Mouse (Mus musculus): ENCODE measurements around the gene Frmd6. TPM values are rescaled to one million over a fixed set of nuclear protein-coding genes. Genes with fewer than 3 reads are reported as not detected.

Gene Frmd6
- total and polyA plus RNA-seq, 3 experiments, result 2.5 to 4.5 (median 3.5) TPM

DNA sequence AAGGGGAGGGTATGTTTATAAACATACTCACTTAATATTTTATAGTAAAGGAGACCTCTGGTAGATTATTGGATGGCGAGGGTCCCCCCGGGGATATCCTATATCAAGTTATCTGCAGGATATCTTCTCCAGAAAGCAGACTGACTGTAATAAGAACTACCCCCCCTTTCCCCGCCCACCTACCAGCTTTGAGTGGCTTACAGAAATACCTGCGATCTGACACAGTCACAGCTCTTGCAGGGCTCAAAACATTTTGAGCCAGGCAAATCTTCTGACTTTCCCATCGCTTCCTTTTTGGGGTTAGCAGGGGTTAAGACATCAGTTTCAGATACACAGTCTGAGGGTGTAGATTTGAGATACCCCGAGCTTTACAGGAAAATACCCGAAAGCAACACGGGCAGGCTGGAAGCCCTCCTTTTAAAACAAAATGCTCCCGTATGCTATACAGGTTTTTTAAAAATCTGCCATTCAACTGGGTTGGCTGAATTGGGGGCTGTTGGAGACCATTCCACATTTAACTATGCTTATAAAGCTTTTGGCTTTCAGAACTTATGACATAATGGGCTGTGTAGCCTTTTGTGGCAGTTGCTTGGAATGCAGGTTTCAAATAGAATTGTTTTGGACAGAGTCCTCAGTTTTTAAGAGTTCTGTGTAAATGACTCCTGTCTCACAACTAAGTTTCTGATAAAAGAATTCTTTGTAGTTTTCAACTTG lies 2.0 kb downstream of the Frmd6 start:
- DNase-seq (ENCODE audit: extremely low read depth), result no peak
- Histone ChIP-seq H3K9ac (ENCODE audit: insufficient read depth, low read depth) (no peak overlapping the region), H3K4me1 (ENCODE audit: control insufficient read depth in 1 of 2, insufficient read depth in 2 of 2) (peaks cover 10 to 50% of the 10 kb centered on the region in 2 experiments), H3K79me2 (replicated peaks; ENCODE audit: control insufficient read depth, extremely low read depth, insufficient read depth, poor library complexity, severe bottlenecking) (no peaks in the 10 kb centered on the region), H3K9me3 (replicated peaks; ENCODE audit: low read length) (no peaks in the 10 kb centered on the region), H3K4me2 (ENCODE audit: insufficient read depth, low read depth, poor library complexity, severe bottlenecking) (no peak overlapping the region), H3K27ac (ENCODE audit: insufficient read depth, low read depth) (no peak overlapping the region), H3K4me3 (replicated peaks in 1 of 3; ENCODE audit: low read depth in 2 of 3, low read length in 2 of 3, poor library complexity in 1 of 3) (no peak overlapping the region), H3K27me3 (replicated peaks) (peaks cover 4% of the 10 kb centered on the region), H3K36me3 (replicated peaks in 1 of 2; ENCODE audit: control insufficient read depth in 1 of 2, insufficient read depth in 1 of 2, low read length in 1 of 2) (no peaks in the 10 kb centered on the region)
- TF ChIP-seq RAD21 (IDR thresholded peaks at IDR 0.05; ENCODE audit: low read depth, low read length) (no peak), JUN (IDR thresholded peaks at IDR 0.05; ENCODE audit: insufficient read depth, low read depth, low read length) (no peak), MAFK (IDR thresholded peaks at IDR 0.05; ENCODE audit: insufficient replicate concordance, low read length) (no peak), ZNF384 (IDR thresholded peaks at IDR 0.05; ENCODE audit: low read depth, low read length) (no peak), KAT2A (IDR thresholded peaks at IDR 0.05; ENCODE audit: insufficient replicate concordance, low read length) (no peak), ETS1 (conservative IDR thresholded peaks at IDR 0.05; ENCODE audit: low read depth, low read length) (no peak), JUND (conservative IDR thresholded peaks at IDR 0.05; ENCODE audit: low read depth, low read length) (no peak)
- in situ Hi-C loops (cut with MboI; ENCODE audit: low pct_ligation_motif_present, low pct_unique_long_range_greater_than_20kb, low sequenced_read_pairs), result no loop called here
- dilution Hi-C loops (cut with MboI; ENCODE audit: extremely low pct_ligation_motif_present, extremely low pct_unique_long_range_greater_than_20kb, low sequenced_read_pairs), result no loop called here

DNA sequence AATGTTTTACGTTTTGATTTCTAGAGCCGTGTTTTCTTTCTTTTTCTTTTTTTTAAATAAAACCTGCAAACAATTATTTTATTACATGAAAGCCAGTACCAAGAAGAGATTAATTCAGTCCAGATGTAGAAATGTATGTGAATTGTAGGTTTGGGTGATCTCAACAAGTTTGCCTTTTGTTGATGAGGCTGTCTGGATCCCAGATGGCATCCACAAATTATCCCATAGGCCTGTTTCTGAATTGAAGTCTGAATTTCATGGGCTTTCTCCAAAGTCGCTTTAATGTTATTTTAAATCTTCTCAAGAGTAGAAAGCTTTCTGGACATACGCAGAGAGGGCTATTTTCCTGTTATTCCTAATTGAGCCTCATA lies 2.6 kb downstream of the Frmd6 start:
- H3K27me3 ChIP-seq (replicated peaks), result peaks cover 4% of the 10 kb centered on the region
- dilution Hi-C loops (cut with MboI; ENCODE audit: extremely low pct_ligation_motif_present, extremely low pct_unique_long_range_greater_than_20kb, low sequenced_read_pairs), result no loop called here
- no peak overlapping the region for H3K4me3 ChIP-seq (replicated peaks in 1 of 3; ENCODE audit: low read depth in 2 of 3, low read length in 2 of 3, poor library complexity in 1 of 3)
- no peaks in the 10 kb centered on the region for H3K9me3 ChIP-seq (replicated peaks; ENCODE audit: low read length)
- TF ChIP-seq GABPA (IDR thresholded peaks at IDR 0.05; ENCODE audit: insufficient replicate concordance, low read depth, low read length), result no peak
- H3K27ac ChIP-seq (ENCODE audit: insufficient read depth, low read depth), result no peak overlapping the region
- H3K4me1 ChIP-seq (ENCODE audit: control insufficient read depth in 1 of 2, insufficient read depth in 2 of 2), result peaks cover 10 to 54% of the 10 kb centered on the region in 2 experiments
- H3K79me2 ChIP-seq (replicated peaks; ENCODE audit: control insufficient read depth, extremely low read depth, insufficient read depth, poor library complexity, severe bottlenecking), result no peaks in the 10 kb centered on the region
- H3K9ac ChIP-seq (ENCODE audit: insufficient read depth, low read depth), result no peak overlapping the region
- no peak for DNase-seq (ENCODE audit: extremely low read depth)
- no peak overlapping the region for H3K4me2 ChIP-seq (ENCODE audit: insufficient read depth, low read depth, poor library complexity, severe bottlenecking)
- H3K36me3 ChIP-seq (replicated peaks in 1 of 2; ENCODE audit: control insufficient read depth in 1 of 2, insufficient read depth in 1 of 2, low read length in 1 of 2), result no peaks in the 10 kb centered on the region
- in situ Hi-C loops (cut with MboI; ENCODE audit: low pct_ligation_motif_present, low pct_unique_long_range_greater_than_20kb, low sequenced_read_pairs), result no loop called here

DNA sequence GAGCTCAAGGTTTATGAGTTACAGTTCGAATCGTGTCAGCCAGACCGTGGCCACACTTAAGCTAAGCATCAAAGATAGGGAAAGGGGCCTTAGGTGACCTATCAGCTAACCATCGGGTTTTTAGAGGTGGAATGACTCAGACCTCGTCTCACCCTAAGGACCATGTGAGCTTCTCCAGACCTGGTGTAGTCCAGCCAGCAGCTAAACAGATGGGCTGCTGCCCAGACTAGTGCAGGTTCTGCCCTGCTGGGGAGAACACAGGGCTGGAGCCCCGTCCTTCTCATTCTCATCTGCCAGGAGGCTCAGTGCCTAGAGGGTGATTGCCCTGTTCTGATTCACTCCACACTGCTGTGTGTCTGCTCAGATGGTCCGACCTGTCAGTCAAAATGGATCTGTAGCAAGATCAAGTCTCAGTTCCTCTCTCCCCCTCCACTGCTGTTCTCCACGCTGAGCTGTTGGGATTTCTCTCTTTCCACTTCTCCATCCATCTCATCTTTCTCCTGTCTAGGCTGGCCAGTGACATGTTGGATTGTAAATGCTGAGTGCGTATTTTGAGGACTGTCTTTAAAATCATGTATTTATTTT lies 5.8 kb downstream of the Frmd6 start:
- Histone ChIP-seq H3K36me3 (replicated peaks in 1 of 2; ENCODE audit: control insufficient read depth in 1 of 2, insufficient read depth in 1 of 2, low read length in 1 of 2) (no peaks in the 10 kb centered on the region), H3K9me3 (replicated peaks; ENCODE audit: low read length) (no peaks in the 10 kb centered on the region), H3K4me1 (ENCODE audit: control insufficient read depth in 1 of 2, insufficient read depth in 2 of 2) (peaks cover 10 to 61% of the 10 kb centered on the region in 2 experiments), H3K79me2 (replicated peaks; ENCODE audit: control insufficient read depth, extremely low read depth, insufficient read depth, poor library complexity, severe bottlenecking) (no peaks in the 10 kb centered on the region), H3K27ac (ENCODE audit: insufficient read depth, low read depth) (no peak overlapping the region), H3K4me2 (ENCODE audit: insufficient read depth, low read depth, poor library complexity, severe bottlenecking) (no peak overlapping the region), H3K4me3 (replicated peaks in 1 of 3; ENCODE audit: low read depth in 2 of 3, low read length in 2 of 3, poor library complexity in 1 of 3) (no peak overlapping the region), H3K9ac (ENCODE audit: insufficient read depth, low read depth) (no peak overlapping the region), H3K27me3 (replicated peaks) (peaks cover 4% of the 10 kb centered on the region)
- in situ Hi-C loops (cut with MboI; ENCODE audit: low pct_ligation_motif_present, low pct_unique_long_range_greater_than_20kb, low sequenced_read_pairs), result no loop called here
- no peak for TF ChIP-seq HCFC1 (IDR thresholded peaks at IDR 0.05; ENCODE audit: low read depth, low read length)
- 0 out of 2 replicates have a peak, but pooled peaks have one; percentile 34 for TF ChIP-seq IRF4 (IDR thresholded peaks at IDR 0.05; ENCODE audit: low read depth, low read length)
- TF ChIP-seq CHD2 (IDR thresholded peaks at IDR 0.05; ENCODE audit: low read length), result no peak
- TF ChIP-seq E2F4 (IDR thresholded peaks at IDR 0.05; ENCODE audit: insufficient replicate concordance, low read depth, low read length), result no peak
- dilution Hi-C loops (cut with MboI; ENCODE audit: extremely low pct_ligation_motif_present, extremely low pct_unique_long_range_greater_than_20kb, low sequenced_read_pairs), result no loop called here
- DNase-seq (ENCODE audit: extremely low read depth), result peak; percentile 40
